Mouse (Mus musculus) left cerebral cortex, adult 2 months (tissue): Measurements from ENCODE around the gene Zfp97. TPM values are rescaled to one million over a fixed set of nuclear protein-coding genes. Genes with fewer than 3 reads are reported as not detected.
"Not testable (repeated sequence)": the region's sequence is repeated elsewhere in the genome, so short reads cannot be mapped to it uniquely, and the experiment has no call there.

ENCODE experiments used
- DNase-seq, 2 experiments: peaks; one replicate each; pipeline ENCODE4 v3.0.0; 2021 to 2022; ENCODE audit warnings: low spot score in 2 of 2, mixed read lengths in 1 of 2; ENCODE audit errors: extremely low spot score in 1 of 2
- H3K27ac ChIP-seq: fragments of 200-600 bp; 2 replicates; pipeline ENCODE4 v1.8.1; 2022
- H3K4me3 ChIP-seq: fragments of 200-600 bp; 2 replicates; pipeline ENCODE4 v1.8.1; 2022
- CTCF ChIP-seq: fragments of 200-600 bp; IDR thresholded peaks from 2 replicates; pipeline ENCODE4 v1.8.1; 2022; ENCODE audit warnings: antibody characterized with exemption, mild to moderate bottlenecking, moderate library complexity
- intact Hi-C: fragments of 180-260 bp; cut with DNase I; formaldehyde crosslinking; loops from one replicate; pipeline ENCODE4 v1.15.1; 2025
- long read RNA-seq, 2 experiments: library from polyadenylated mRNA; stranded (forward); transcript quantifications; one replicate each; pipeline ENCODE4 v2.0.0; 2021; ENCODE audit warnings: borderline mapping rate in 2 of 2
- total RNA-seq, 2 experiments: library from RNA; stranded (reverse); gene quantifications; 2 replicates each; pipeline ENCODE4 v1.2.3; 2021

Gene Zfp97
- 1 to 10 TPM; 4.4 to 4.7 TPM for total RNA-seq
- long read RNA-seq, experiment 1, partial matches to known transcripts, result 0 of 4 reads
- long read RNA-seq, experiment 1, other reads (novel, unspliced or antisense), result 1 of 4 reads
- long read RNA-seq, experiment 2, result 0 reads

DNA sequence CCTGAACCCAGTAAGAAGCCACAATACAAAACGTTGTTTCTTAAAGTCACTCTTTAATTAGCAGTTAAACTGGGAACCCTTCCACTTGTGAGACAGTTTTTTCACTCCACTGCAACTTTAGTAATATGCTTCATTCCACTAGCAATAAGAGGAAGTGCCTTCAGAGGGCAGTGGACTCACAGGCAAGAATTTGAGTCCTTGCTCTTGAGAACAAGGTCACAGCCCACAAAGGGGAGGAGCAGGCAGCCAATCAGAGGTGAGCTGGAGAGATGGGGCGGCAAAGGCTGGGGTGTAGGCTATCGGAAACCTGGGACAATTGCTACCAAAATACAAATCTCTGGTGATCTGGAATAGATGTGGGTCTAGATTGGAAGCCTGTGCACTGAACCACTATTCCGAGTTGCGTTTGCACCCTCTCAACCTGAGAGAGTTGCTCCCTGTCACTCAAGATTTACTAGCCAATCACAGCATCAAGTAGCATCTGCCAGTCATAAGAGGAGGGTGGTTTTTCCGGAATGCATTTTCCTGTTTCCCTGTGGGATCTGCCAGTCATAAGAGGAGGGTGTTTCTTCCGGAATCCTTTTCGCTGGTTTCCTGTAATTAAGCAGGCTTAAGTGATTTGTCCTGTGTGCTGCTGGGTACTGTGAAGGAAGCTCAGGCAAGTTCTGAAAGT is at the start of gene Zfp97:
Gene Zfp97 (plus strand): TSS at position 586 of the 673 bp plus-strand sequence.
- H3K27ac ChIP-seq, DNase-seq, intact Hi-C loops, H3K4me3 ChIP-seq: not testable (repeated sequence)

DNA sequence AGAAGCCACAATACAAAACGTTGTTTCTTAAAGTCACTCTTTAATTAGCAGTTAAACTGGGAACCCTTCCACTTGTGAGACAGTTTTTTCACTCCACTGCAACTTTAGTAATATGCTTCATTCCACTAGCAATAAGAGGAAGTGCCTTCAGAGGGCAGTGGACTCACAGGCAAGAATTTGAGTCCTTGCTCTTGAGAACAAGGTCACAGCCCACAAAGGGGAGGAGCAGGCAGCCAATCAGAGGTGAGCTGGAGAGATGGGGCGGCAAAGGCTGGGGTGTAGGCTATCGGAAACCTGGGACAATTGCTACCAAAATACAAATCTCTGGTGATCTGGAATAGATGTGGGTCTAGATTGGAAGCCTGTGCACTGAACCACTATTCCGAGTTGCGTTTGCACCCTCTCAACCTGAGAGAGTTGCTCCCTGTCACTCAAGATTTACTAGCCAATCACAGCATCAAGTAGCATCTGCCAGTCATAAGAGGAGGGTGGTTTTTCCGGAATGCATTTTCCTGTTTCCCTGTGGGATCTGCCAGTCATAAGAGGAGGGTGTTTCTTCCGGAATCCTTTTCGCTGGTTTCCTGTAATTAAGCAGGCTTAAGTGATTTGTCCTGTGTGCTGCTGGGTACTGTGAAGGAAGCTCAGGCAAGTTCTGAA is 57.7 kb downstream of the Zfp97 start:
- H3K27ac ChIP-seq, DNase-seq, intact Hi-C loops, H3K4me3 ChIP-seq: not testable (repeated sequence)

DNA sequence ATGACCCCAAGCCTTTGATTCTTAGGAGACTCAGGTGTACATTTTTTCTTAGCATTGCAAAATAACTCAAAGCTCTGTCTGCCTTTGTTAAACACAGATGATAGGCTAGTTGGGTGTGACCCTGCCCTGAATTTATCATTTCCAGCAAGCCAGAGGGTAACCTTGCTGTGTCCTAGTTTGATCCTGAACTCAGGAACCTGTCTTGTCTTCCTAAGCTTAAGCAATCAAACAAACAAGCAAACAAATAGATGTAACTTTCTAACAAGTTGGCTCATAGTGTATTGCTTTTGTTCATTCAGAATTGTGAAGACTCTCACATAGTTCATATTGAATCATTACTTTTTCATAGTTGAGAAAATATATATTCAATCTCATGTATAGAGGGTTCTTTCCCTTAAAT is 73.5 kb downstream of the Zfp97 start:
- intact Hi-C loops, DNase-seq, H3K27ac ChIP-seq, H3K4me3 ChIP-seq: not testable (repeated sequence)

DNA sequence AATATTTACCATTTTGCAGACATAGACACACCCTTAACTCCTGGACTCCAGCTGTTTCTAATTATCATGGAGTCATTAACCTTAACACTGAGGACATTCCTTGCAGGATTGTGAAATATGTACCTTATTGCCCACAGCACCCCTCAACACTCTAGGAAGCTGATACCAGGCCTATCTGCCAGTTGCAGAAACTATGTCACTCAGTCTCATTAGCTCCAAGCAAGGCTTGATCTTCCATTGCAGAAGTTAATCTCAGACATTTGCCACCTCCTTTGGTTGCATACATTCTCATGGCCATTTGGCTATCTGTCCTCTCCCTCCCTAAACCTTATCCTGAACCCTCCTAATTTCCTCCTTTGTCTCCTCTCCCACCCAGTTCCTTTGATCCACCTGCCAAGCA is 74.0 kb downstream of the Zfp97 start:
- no peak for DNase-seq
- TF ChIP-seq CTCF, result no peak
- Histone ChIP-seq H3K27ac (no peak overlapping the region), H3K4me3 (no peak overlapping the region)
- intact Hi-C loops, result no loop called here

DNA sequence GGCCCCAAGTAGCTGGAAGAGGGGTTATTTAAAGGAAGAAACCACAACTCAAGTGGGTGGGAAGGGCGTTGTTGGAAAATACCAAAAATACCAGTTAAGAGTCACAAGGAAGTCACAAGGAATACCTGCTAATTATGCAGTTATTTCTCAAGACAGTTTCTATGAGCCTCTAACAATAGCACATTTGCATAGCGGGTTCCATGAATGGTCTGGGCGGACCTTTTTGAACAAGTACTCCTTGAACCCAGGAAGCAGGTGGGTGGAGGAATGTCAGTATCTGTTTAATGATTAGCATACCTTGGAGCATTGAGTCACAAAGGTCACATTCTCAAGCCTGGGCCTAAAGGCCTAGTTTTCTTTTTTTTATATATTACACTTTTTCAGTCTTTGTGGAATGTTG is 74.9 kb downstream of the Zfp97 start:
- H3K27ac ChIP-seq, DNase-seq, H3K4me3 ChIP-seq, intact Hi-C loops: not testable (repeated sequence)

Other genes with a start within 250 kb of the Zfp97 start
- 1 to 10 TPM; 6.8 to 8.5 TPM for gene Zfp960, start 57.3 kb upstream of the Zfp97 start, total RNA-seq